In the genomic region with DNA sequence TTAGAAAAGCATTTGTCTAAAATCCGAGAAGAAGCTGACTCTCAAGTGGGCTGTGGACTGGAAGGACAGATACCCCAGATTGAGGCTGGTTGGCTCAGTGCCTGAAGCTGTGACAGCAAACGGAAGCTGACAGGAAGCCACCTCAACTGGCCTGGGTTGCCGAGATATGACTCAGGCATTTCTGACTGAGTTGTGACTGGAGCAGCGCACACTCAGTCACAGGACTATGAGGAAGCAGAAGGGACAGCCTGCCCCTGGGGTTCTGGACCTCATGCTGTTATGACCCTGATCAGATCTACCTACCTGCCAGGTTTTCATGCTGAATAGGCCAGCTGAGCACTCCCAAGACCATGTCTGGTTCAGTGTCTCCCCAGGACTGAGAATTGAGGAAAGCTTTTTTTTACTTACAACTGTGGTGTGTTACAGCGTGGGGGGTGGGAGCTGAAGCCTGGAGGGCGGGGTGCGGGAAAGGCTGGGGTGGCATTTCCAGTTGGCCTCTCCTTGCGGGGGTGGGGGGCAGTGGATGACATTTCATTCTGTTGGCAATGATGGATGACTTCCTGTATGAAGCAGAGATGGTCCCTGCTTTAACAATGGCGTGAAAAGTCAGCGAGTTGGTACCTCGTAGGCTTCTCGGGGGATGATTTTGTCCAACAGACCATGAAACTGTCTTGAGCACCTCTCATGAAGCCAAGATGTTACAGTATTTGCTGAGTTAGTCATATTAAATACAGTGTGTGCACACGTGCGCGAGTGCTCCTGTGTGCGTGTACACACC, we compare ENCODE assay signal across 8 mouse cellular contexts. TPM values are rescaled to one million over a fixed set of nuclear protein-coding genes. Genes with fewer than 3 reads are reported as not detected.
DNase-seq lines count a peak whose midpoint lies in the region; ATAC-seq and TF ChIP-seq lines count a peak whose summit lies in the region.

No protein-coding gene starts in this region.

- DNase-seq in MEL (ENCODE audit: low read depth, low spot score): peak; percentile 99
- peak; percentile 85 for DNase-seq in adrenal gland, adult 8-10 months
- peak; percentile 61 for DNase-seq in fibroblast of lung, adult 2 months (ENCODE audit: low read depth)
- DNase-seq in hindbrain, embryonic 10.5 days (ENCODE audit: low spot score): peak; percentile 19
- DNase-seq in layer of hippocampus, adult 9-11 months: peak; percentile 69
- DNase-seq in lung, postnatal 25 days (ENCODE audit: low spot score): peak; percentile 85
- no peak for DNase-seq in ovary, postnatal 36 days (ENCODE audit: low spot score)

- ATAC-seq in stomach, embryonic 14.5 days (ENCODE audit: insufficient number of reproducible peaks, insufficient read depth, low FRiP score, low read depth): 0 out of 2 replicates have a peak, but pooled peaks have one; percentile 49

- TF ChIP-seq CTCF in MEL (IDR thresholded peaks at IDR 0.05 in 2 of 3, conservative IDR thresholded peaks at IDR 0.05 in 1 of 3; ENCODE audit: control insufficient read depth in 1 of 3, insufficient read depth in 1 of 3, low read depth in 2 of 3, low read length in 3 of 3, poor library complexity in 1 of 3, severe bottlenecking in 1 of 3): no peak

- H3K27me3 ChIP-seq in MEL (ENCODE audit: control insufficient read depth in 1 of 2, insufficient read depth in 2 of 2, low read length in 2 of 2): no peaks in the 10 kb centered on the region
- no peaks in the 10 kb centered on the region for H3K27me3 ChIP-seq in hindbrain, embryonic 10.5 days (ENCODE audit: insufficient read depth, poor library complexity, severe bottlenecking)
- no peaks in the 10 kb centered on the region for H3K27me3 ChIP-seq in stomach, embryonic 14.5 days (ENCODE audit: control insufficient read depth, insufficient read depth, low read length)

- H3K36me3 ChIP-seq in MEL (ENCODE audit: control insufficient read depth in 1 of 2, insufficient read depth in 2 of 2, low read length in 2 of 2): peaks cover 0 to 40% of the 10 kb centered on the region in 2 experiments
- H3K36me3 ChIP-seq in hindbrain, embryonic 10.5 days: peaks cover 51% of the 10 kb centered on the region
- H3K36me3 ChIP-seq in stomach, embryonic 14.5 days (ENCODE audit: control insufficient read depth, insufficient read depth, low read length): peaks cover 13% of the 10 kb centered on the region; the same call in 1 of the 2 replicates

- 0 out of 2 replicates have a peak, but pooled peaks cover 3% of the 10 kb centered on the region for H3K79me2 ChIP-seq in MEL (ENCODE audit: control insufficient read depth, insufficient read depth, low read length, poor library complexity)

- TF ChIP-seq EP300 in MEL (IDR thresholded peaks at IDR 0.05; ENCODE audit: low read depth in 1 of 2, low read length in 2 of 2): peak; percentile 98

- 70% methylated on average over 16 of the region's 16 CpGs for WGBS in hindbrain, embryonic 10.5 days
- WGBS in stomach, embryonic 14.5 days: 52% methylated on average over 16 of the region's 16 CpGs

- peaks cover 20 to 42% of the 10 kb centered on the region in 2 experiments for H3K4me1 ChIP-seq in MEL (ENCODE audit: control insufficient read depth in 1 of 2, insufficient read depth in 2 of 2, low read length in 2 of 2)
- peaks cover 32% of the 10 kb centered on the region for H3K4me1 ChIP-seq in hindbrain, embryonic 10.5 days (replicated peaks)
- H3K4me1 ChIP-seq in stomach, embryonic 14.5 days (ENCODE audit: control insufficient read depth, insufficient read depth, low read length): peaks cover 9% of the 10 kb centered on the region; the same call in 1 of the 2 replicates

- H3K27ac ChIP-seq in MEL (ENCODE audit: control insufficient read depth, low read depth, low read length): peak overlapping the region; percentile 82
- H3K27ac ChIP-seq in hindbrain, embryonic 10.5 days: peak overlapping the region; percentile 2
- 0 out of 2 replicates have a peak overlapping the region, but pooled peaks have one; percentile 1 for H3K27ac ChIP-seq in stomach, embryonic 14.5 days (ENCODE audit: low read length)

- no peak; the same call in 1 of the 2 replicates for TF ChIP-seq RAD21 in MEL (IDR thresholded peaks at IDR 0.05; ENCODE audit: low read depth, low read length)

- peak overlapping the region; percentile 16 to 27; a peak in 2 of 4 replicates for H3K4me3 ChIP-seq in MEL (ENCODE audit: control insufficient read depth in 1 of 2, insufficient read depth in 1 of 2, low read depth in 2 of 2, low read length in 2 of 2)
- no peak overlapping the region for H3K4me3 ChIP-seq in hindbrain, embryonic 10.5 days
- no peak overlapping the region for H3K4me3 ChIP-seq in stomach, embryonic 14.5 days (ENCODE audit: low read depth, low read length)

- no peaks in the 10 kb centered on the region for H3K9me3 ChIP-seq in MEL (replicated peaks; ENCODE audit: insufficient read depth, low read length)
- 0 out of 2 replicates have a peak, but pooled peaks cover 4% of the 10 kb centered on the region for H3K9me3 ChIP-seq in hindbrain, embryonic 10.5 days
- H3K9me3 ChIP-seq in stomach, embryonic 14.5 days (ENCODE audit: control insufficient read depth, low read depth, low read length): no peaks in the 10 kb centered on the region

- peak overlapping the region; percentile 21 for H3K9ac ChIP-seq in MEL (ENCODE audit: control insufficient read depth, low read depth, low read length, poor library complexity, severe bottlenecking)
- H3K9ac ChIP-seq in stomach, embryonic 14.5 days (replicated peaks; ENCODE audit: low read depth, low read length): no peak overlapping the region

- no peak for TF ChIP-seq POLR2A in MEL (IDR thresholded peaks at IDR 0.05; ENCODE audit: control insufficient read depth in 1 of 2, insufficient read depth in 1 of 2, low read depth in 1 of 2, low read length in 2 of 2, poor library complexity in 1 of 2)

- H3K4me2 ChIP-seq in stomach, embryonic 14.5 days (replicated peaks; ENCODE audit: low read depth, low read length): no peak overlapping the region

TF ChIP-seq in MEL, 35 proteins besides CTCF, POLR2A, EP300 and RAD21 (continues in another document):
- TF ChIP-seq UBTF (IDR thresholded peaks at IDR 0.05; ENCODE audit: borderline replicate concordance, insufficient read depth, low read depth, low read length) (no peak), CHD2 (IDR thresholded peaks at IDR 0.05; ENCODE audit: low read length) (peak; percentile 24; the same call in 1 of the 2 replicates), NELFE (IDR thresholded peaks at IDR 0.05; ENCODE audit: low read depth, low read length) (no peak), KAT2A (conservative IDR thresholded peaks at IDR 0.05; ENCODE audit: low read depth, low read length) (peak; percentile 38), JUND (IDR thresholded peaks at IDR 0.05; ENCODE audit: low read depth, low read length) (peak; percentile 84), MAX (IDR thresholded peaks at IDR 0.05; ENCODE audit: low read length) (peak; percentile 85), ZMIZ1 (IDR thresholded peaks at IDR 0.05; ENCODE audit: low read depth, low read length) (peak; percentile 44; the same call in 1 of the 2 replicates), BHLHE40 (IDR thresholded peaks at IDR 0.05; ENCODE audit: borderline replicate concordance, low read depth, low read length) (peak; percentile 82; the same call in 1 of the 2 replicates), USF1 (IDR thresholded peaks at IDR 0.05; ENCODE audit: low read depth, low read length) (no peak; the same call in 1 of the 2 replicates), GABPA (IDR thresholded peaks at IDR 0.05; ENCODE audit: low read depth, low read length) (peak; percentile 90), ZKSCAN1 (IDR thresholded peaks at IDR 0.05; ENCODE audit: low read depth, low read length) (no peak), TAL1 (IDR thresholded peaks at IDR 0.05; ENCODE audit: low read length) (peak; percentile 99), MEF2A (IDR thresholded peaks at IDR 0.05; ENCODE audit: extremely low read depth, insufficient replicate concordance, low read depth, low read length, poor library complexity, severe bottlenecking) (0 out of 2 replicates have a peak, but pooled peaks have one; percentile 48), CHD1 (IDR thresholded peaks at IDR 0.05; ENCODE audit: low read depth, low read length) (no peak), USF2 (IDR thresholded peaks at IDR 0.05; ENCODE audit: borderline replicate concordance in 1 of 2, insufficient read depth in 1 of 2, low read depth in 1 of 2, low read length in 2 of 2) (no peak), TCF12 (IDR thresholded peaks at IDR 0.05; ENCODE audit: low read depth, low read length) (peak; percentile 98), MAFK (IDR thresholded peaks at IDR 0.05; ENCODE audit: borderline replicate concordance, low read depth, low read length) (peak; percentile 91), TBP (IDR thresholded peaks at IDR 0.05; ENCODE audit: low read depth, low read length) (peak; percentile 41; the same call in 1 of the 2 replicates), ELF1 (IDR thresholded peaks at IDR 0.05; ENCODE audit: low read depth, low read length) (peak; percentile 64), ETS1 (IDR thresholded peaks at IDR 0.05; ENCODE audit: low read depth, low read length) (peak; percentile 97), SMC3 (IDR thresholded peaks at IDR 0.05; ENCODE audit: low read depth, low read length) (no peak; the same call in 1 of the 2 replicates), SIN3A (IDR thresholded peaks at IDR 0.05; ENCODE audit: low read length) (peak; percentile 97), MYC (IDR thresholded peaks at IDR 0.05; ENCODE audit: low read depth, low read length) (peak; percentile 83), ZC3H11A (IDR thresholded peaks at IDR 0.05; ENCODE audit: low read depth, low read length) (no peak), NRF1 (IDR thresholded peaks at IDR 0.05; ENCODE audit: insufficient read depth, low read depth, low read length, poor library complexity, severe bottlenecking) (peak; percentile 62; the same call in 1 of the 2 replicates)

RNA-seq across cellular contexts. Expression of gene Tmem120a, which starts 30.6 kb away (rescaled TPM):
- total RNA-seq in MEL (2012; rRNA removed): 19.6 and 20.2 TPM in 2 replicates
- polyA plus RNA-seq in MEL (2012; ENCODE audit: insufficient read depth in 1 of 2, insufficient read length in 2 of 2, low read depth in 1 of 2, low replicate concordance in 2 of 2, missing spikeins in 1 of 2): 10 to 100 TPM in 1 of 2 experiments, not detected in 1; 38.8 TPM
- 10 to 100 TPM; 33.3 to 60.0 (median 44.2) TPM for total RNA-seq in adrenal gland, adult 8-10 months (2022)
- polyA plus RNA-seq in hindbrain, embryonic 10.5 days (2016; fragmentation: Nextera tagmentation; extraction: Ambion mirVana): 67.0 and 74.3 TPM in 2 replicates
- polyA plus RNA-seq in stomach, embryonic 14.5 days (2014; fragmentation: Nextera tagmentation; extraction: Ambion mirVana): 45.3 and 48.2 TPM in 2 replicates

RNA-seq across cellular contexts. Expression of gene Por, which starts 43.8 kb away (rescaled TPM):
- total RNA-seq in MEL (2012; rRNA removed): 40.3 and 40.4 TPM in 2 replicates
- 10 to 100 TPM in 1 of 2 experiments, not detected in 1; 64.4 TPM for polyA plus RNA-seq in MEL (2012; ENCODE audit: insufficient read depth in 1 of 2, insufficient read length in 2 of 2, low read depth in 1 of 2, low replicate concordance in 2 of 2, missing spikeins in 1 of 2)
- 100 to 1,000 TPM; 229 to 400 (median 271) TPM for total RNA-seq in adrenal gland, adult 8-10 months (2022)
- 105 and 106 TPM in 2 replicates for polyA plus RNA-seq in hindbrain, embryonic 10.5 days (2016; fragmentation: Nextera tagmentation; extraction: Ambion mirVana)
- polyA plus RNA-seq in stomach, embryonic 14.5 days (2014; fragmentation: Nextera tagmentation; extraction: Ambion mirVana): 70.5 and 79.7 TPM in 2 replicates

Comparison
In these comparisons a context has a peak if more than half of its experiments do, and no peak if none do; other contexts are left out.
1. H3K27ac ChIP-seq: peak in every context shown above with its lines; median percentile 82 in MEL; 2 in hindbrain, embryonic 10.5 days; 1 in stomach, embryonic 14.5 days.
2. H3K4me3 ChIP-seq: peak in MEL (2 of 2); none in hindbrain, embryonic 10.5 days (single experiment) and stomach, embryonic 14.5 days (single experiment).